Mouse (Mus musculus) liver, embryonic 14.5 days (tissue): ENCODE data around the gene Slc9a1. TPM values are rescaled to one million over a fixed set of nuclear protein-coding genes. Genes with fewer than 3 reads are reported as not detected.

Source experiments
- ATAC-seq: fragments of 200-750 bp; cut with Nextera tagmentation; 2 replicates; pipeline ENCODE4 v1.8.0; 2017; ENCODE audit warnings: moderate number of reproducible peaks, mild to moderate bottlenecking, moderate library complexity; ENCODE audit not compliant: insufficient read depth
- DNase-seq, 3 experiments: peaks; one replicate each; pipeline ENCODE4 v3.0.0-alpha.2; 2012 to 2013; ENCODE audit warnings: low read depth in 3 of 3, low spot score in 3 of 3
- H3K27ac ChIP-seq: fragments of 300-500 bp; sonication (generic); 2 replicates; pipeline ENCODE4 v1.5.1; 2014; ENCODE audit warnings: moderate library complexity, mild to moderate bottlenecking, control low read depth, inconsistent platforms
- H3K27me3 ChIP-seq: fragments of 300-500 bp; sonication (generic); 2 replicates; pipeline ENCODE4 v1.6.1; 2014; ENCODE audit warnings: mild to moderate bottlenecking, low read length, moderate library complexity; ENCODE audit not compliant: control insufficient read depth, insufficient read depth
- H3K36me3 ChIP-seq: fragments of 300-500 bp; sonication (generic); replicated peaks from 2 replicates; pipeline ENCODE4 v1.6.1; 2014; ENCODE audit warnings: low read depth; ENCODE audit not compliant: control insufficient read depth, insufficient read depth
- H3K4me1 ChIP-seq, 2 experiments: fragments of 200-500 bp in 1 of 2; fragments of 300-500 bp in 1 of 2; sonication (generic) in 1 of 2; replicated peaks; 2 replicates each; pipeline ENCODE4 v1.6.1; 2012 to 2014; ENCODE audit warnings: antibody characterized with exemption in 1 of 2, inconsistent platforms in 1 of 2, low read length in 1 of 2; ENCODE audit not compliant: control insufficient read depth in 2 of 2, insufficient read depth in 2 of 2
- H3K4me2 ChIP-seq: fragments of 300-500 bp; sonication (generic); 2 replicates; pipeline ENCODE4 v1.6.1; 2014; ENCODE audit warnings: low read depth, mild to moderate bottlenecking, control low read depth, moderate library complexity
- H3K4me3 ChIP-seq, 2 experiments: fragments of 200-500 bp in 1 of 2; fragments of 300-500 bp in 1 of 2; sonication (generic) in 1 of 2; 2 replicates each; pipeline ENCODE4 v1.5.1; 2012 to 2014; ENCODE audit warnings: low read depth in 2 of 2, low read length in 2 of 2, mild to moderate bottlenecking in 2 of 2, control low read depth in 1 of 2, inconsistent platforms in 1 of 2, moderate library complexity in 1 of 2; ENCODE audit not compliant: insufficient read depth in 1 of 2
- H3K9ac ChIP-seq: fragments of 300-500 bp; sonication (generic); replicated peaks from 2 replicates; pipeline ENCODE4 v1.6.1; 2014; ENCODE audit warnings: mild to moderate bottlenecking, control low read depth, moderate library complexity
- H3K9me3 ChIP-seq: fragments of 300-500 bp; sonication (generic); 2 replicates; pipeline ENCODE4 v1.6.1; 2016; ENCODE audit warnings: low read length, mixed read lengths; ENCODE audit not compliant: control insufficient read depth
- CTCF ChIP-seq: IDR thresholded peaks from 2 replicates; pipeline ENCODE4 v1.5.1; 2016; ENCODE audit warnings: antibody characterized with exemption, low read depth, control low read depth
- EP300 ChIP-seq: IDR thresholded peaks from 2 replicates; pipeline ENCODE4 v1.6.1; 2016; ENCODE audit warnings: antibody characterized with exemption, low read depth
- WGBS: fragments of 180-500 bp; shearing (Covaris S2); extraction: QIAGEN DNeasy Blood & Tissue Kit; methylation state at CpG from one replicate; pipeline ENCODE4 v1.1.7; 2014; ENCODE audit not compliant: insufficient replicate concordance; 5-methylcytosine and 5-hydroxymethylcytosine counted together
- polyA plus RNA-seq, 2 experiments: library from polyadenylated mRNA; depleted of rRNA in 1 of 2; stranded (reverse) in 1 of 2; unstranded in 1 of 2; fragments of >200 nt; fragmentation: Nextera tagmentation in 1 of 2; extraction: Ambion mirVana in 1 of 2; gene quantifications; 2 replicates each; pipeline versions ENCODE4 v1.2.1 to v1.2.3; 2012 to 2014

Slc9a1 gene
- polyA plus RNA-seq, 2 experiments = 2.1 to 6.7 TPM

- H3K27me3 ChIP-seq = no peaks in the 10 kb centered on the region
- no peak overlapping the region for H3K4me2 ChIP-seq
- no peaks in the 10 kb centered on the region for H3K9me3 ChIP-seq
- DNase-seq (no peak), ATAC-seq (no peak)
- no peaks in the 10 kb centered on the region for H3K36me3 ChIP-seq
- H3K4me1 ChIP-seq = no peaks in the 10 kb centered on the region
- 57% methylated on average over 7 of the region's 7 CpGs for WGBS
- TF ChIP-seq EP300 (no peak), CTCF (no peak)
- H3K27ac ChIP-seq = no peak overlapping the region
- no peak overlapping the region for H3K9ac ChIP-seq
- no peak overlapping the region for H3K4me3 ChIP-seq
Measured at GRCm38 (mm10) chr4:133452433-133452832, 82.9 kb downstream of the Slc9a1 start.

- WGBS = 51% methylated on average over 3 of the region's 3 CpGs
- peak; percentile 35; the same call in 1 of the 2 replicates for TF ChIP-seq CTCF
- TF ChIP-seq EP300 = no peak
- Histone ChIP-seq H3K9ac (no peak overlapping the region), H3K9me3 (no peaks in the 10 kb centered on the region), H3K27me3 (no peaks in the 10 kb centered on the region), H3K27ac (no peak overlapping the region), H3K4me3 (no peak overlapping the region), H3K4me2 (no peak overlapping the region), H3K4me1 (0 out of 4 replicates have a peak, but pooled peaks cover 0 to 2% of the 10 kb centered on the region in 2 experiments), H3K36me3 (no peaks in the 10 kb centered on the region)
- no peak for DNase-seq
- ATAC-seq = no peak
Measured at GRCm38 (mm10) chr4:133458044-133458443, 88.5 kb downstream of the Slc9a1 start.

GRCm38 (mm10) chr4:133460006-133460405, 90.5 kb downstream of the Slc9a1 start:
- no peaks in the 10 kb centered on the region for H3K9me3 ChIP-seq
- 0 out of 4 replicates have a peak, but pooled peaks cover 0 to 4% of the 10 kb centered on the region in 2 experiments for H3K4me1 ChIP-seq
- no peak for DNase-seq
- TF ChIP-seq EP300 (no peak), CTCF (no peak)
- H3K27ac ChIP-seq = no peak overlapping the region
- no peak overlapping the region for H3K4me3 ChIP-seq
- 62% methylated on average over 1 of the region's 1 CpGs for WGBS
- ATAC-seq = no peak
- no peak overlapping the region for H3K4me2 ChIP-seq
- no peaks in the 10 kb centered on the region for H3K27me3 ChIP-seq
- no peak overlapping the region for H3K9ac ChIP-seq
- no peaks in the 10 kb centered on the region for H3K36me3 ChIP-seq

- whole genome bisulfite sequencing = 38% methylated on average over 5 of the region's 5 CpGs
- no peak overlapping the region for H3K27ac ChIP-seq
- TF ChIP-seq EP300 (no peak), CTCF (no peak)
- H3K9ac ChIP-seq = no peak overlapping the region
- H3K4me2 ChIP-seq = no peak overlapping the region
- H3K27me3 ChIP-seq = no peaks in the 10 kb centered on the region
- H3K4me3 ChIP-seq = no peak overlapping the region
- DNase-seq (no peak), ATAC-seq (no peak)
- 0 out of 4 replicates have a peak, but pooled peaks cover 0 to 4% of the 10 kb centered on the region in 2 experiments for H3K4me1 ChIP-seq
- no peaks in the 10 kb centered on the region for H3K9me3 ChIP-seq
- H3K36me3 ChIP-seq = no peaks in the 10 kb centered on the region
Measured at GRCm38 (mm10) chr4:133460796-133461325, 91.4 kb downstream of the Slc9a1 start.

- H3K9me3 ChIP-seq = no peaks in the 10 kb centered on the region
- no peak overlapping the region for H3K4me3 ChIP-seq
- DNase-seq = no peak
- H3K4me1 ChIP-seq = 0 out of 4 replicates have a peak, but pooled peaks cover 0 to 4% of the 10 kb centered on the region in 2 experiments
- H3K4me2 ChIP-seq = no peak overlapping the region
- WGBS = 73% methylated on average over 4 of the region's 4 CpGs
- H3K27me3 ChIP-seq = no peaks in the 10 kb centered on the region
- ATAC-seq = no peak
- no peak for TF ChIP-seq EP300
- no peak for TF ChIP-seq CTCF
- no peak overlapping the region for H3K9ac ChIP-seq
- no peaks in the 10 kb centered on the region for H3K36me3 ChIP-seq
- H3K27ac ChIP-seq = no peak overlapping the region
Measured at GRCm38 (mm10) chr4:133461362-133461761, 91.9 kb downstream of the Slc9a1 start.
